Mouse (Mus musculus) embryonic facial prominence, embryonic 11.5 days (tissue): ENCODE measurements at regions not wholly inside any gene's neighbourhood (a gene's known extent, or its start where the extent isn't known, plus 50 kb on each side); places are given as distances from the start of the nearest gene placed in this dataset.
A peak's percentile ranks its signal among the peaks of the same experiment; 100 is the strongest.

ENCODE experiments used
- ATAC-seq: fragments of 200-750 bp; cut with Nextera tagmentation; replicated peaks from 2 replicates; pipeline ENCODE4 v1.8.0; 2017; ENCODE audit warnings: low read depth; ENCODE audit not compliant: insufficient number of reproducible peaks, low FRiP score, low TSS enrichment
- DNase-seq: peaks from one replicate; pipeline ENCODE4 v3.0.0-alpha.2; 2015; ENCODE audit warnings: low spot score
- H3K27ac ChIP-seq: fragments of 300-500 bp; sonication (generic); replicated peaks from 2 replicates; pipeline ENCODE4 v1.5.1; 2014; ENCODE audit warnings: mild to moderate bottlenecking, low read depth, low read length, control low read depth
- H3K27me3 ChIP-seq: fragments of 300-500 bp; sonication (generic); 2 replicates; pipeline ENCODE4 v1.6.1; 2014; ENCODE audit warnings: mild to moderate bottlenecking, low read length, moderate library complexity, mixed read lengths; ENCODE audit not compliant: control insufficient read depth, insufficient read depth
- H3K36me3 ChIP-seq: fragments of 300-500 bp; sonication (generic); replicated peaks from 2 replicates; pipeline ENCODE4 v1.6.1; 2014; ENCODE audit warnings: low read depth, mild to moderate bottlenecking, low read length, moderate library complexity, mixed read lengths; ENCODE audit not compliant: control insufficient read depth, insufficient read depth
- H3K4me1 ChIP-seq: fragments of 300-500 bp; sonication (generic); 2 replicates; pipeline ENCODE4 v1.6.1; 2014; ENCODE audit warnings: low read length, mixed read lengths; ENCODE audit not compliant: control insufficient read depth, insufficient read depth
- H3K4me2 ChIP-seq: fragments of 300-500 bp; sonication (generic); 2 replicates; pipeline ENCODE4 v1.6.1; 2014; ENCODE audit warnings: low read depth, mild to moderate bottlenecking, control low read depth, low read length, moderate library complexity
- H3K4me3 ChIP-seq: fragments of 300-500 bp; sonication (generic); 2 replicates; pipeline ENCODE4 v1.5.1; 2014; ENCODE audit warnings: low read depth, low read length, control low read depth
- H3K9ac ChIP-seq: fragments of 300-500 bp; sonication (generic); replicated peaks from 2 replicates; pipeline ENCODE4 v1.6.1; 2014; ENCODE audit warnings: mild to moderate bottlenecking, control low read depth, low read length
- H3K9me3 ChIP-seq: fragments of 300-500 bp; sonication (generic); replicated peaks from 2 replicates; pipeline ENCODE4 v1.6.1; 2016; ENCODE audit warnings: mild to moderate bottlenecking, low read length, inconsistent platforms, mixed read lengths; ENCODE audit not compliant: control insufficient read depth
- WGBS: fragments of 180-500 bp; shearing (Covaris S2); extraction: QIAGEN DNeasy Blood & Tissue Kit; methylation state at CpG from one replicate; pipeline ENCODE4 v1.1.7; 2014; 5-methylcytosine and 5-hydroxymethylcytosine counted together

DNA sequence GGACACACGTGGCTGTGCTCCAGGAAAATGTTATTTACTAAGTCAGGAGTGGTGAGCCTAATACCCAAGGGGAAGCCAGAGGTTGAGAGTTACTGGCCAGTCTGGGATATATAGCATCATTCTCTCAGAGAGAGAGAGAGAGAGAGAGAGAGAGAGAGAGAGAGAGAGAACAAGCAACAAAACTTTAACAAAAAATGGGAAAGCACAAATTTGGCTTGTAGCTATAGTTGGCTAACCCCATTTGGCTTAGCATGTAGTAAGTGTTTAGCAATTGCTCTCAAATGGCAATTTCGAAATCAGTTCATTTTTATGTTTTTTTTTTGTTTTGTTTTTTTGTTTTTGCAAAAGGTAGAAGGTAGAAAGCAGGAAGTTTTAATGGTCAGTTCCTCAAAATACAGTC lies 60.9 kb upstream of the Smg1 start:
- Histone ChIP-seq H3K27me3 (no peaks in the 10 kb centered on the region), H3K36me3 (no peaks in the 10 kb centered on the region), H3K4me2 (no peak overlapping the region), H3K9ac (no peak overlapping the region), H3K27ac (no peak overlapping the region), H3K4me3 (no peak overlapping the region), H3K9me3 (no peaks in the 10 kb centered on the region), H3K4me1 (no peaks in the 10 kb centered on the region)
- DNase-seq (no peak), ATAC-seq (no peak)
- 65% methylated on average over 2 of the region's 2 CpGs for WGBS

DNA sequence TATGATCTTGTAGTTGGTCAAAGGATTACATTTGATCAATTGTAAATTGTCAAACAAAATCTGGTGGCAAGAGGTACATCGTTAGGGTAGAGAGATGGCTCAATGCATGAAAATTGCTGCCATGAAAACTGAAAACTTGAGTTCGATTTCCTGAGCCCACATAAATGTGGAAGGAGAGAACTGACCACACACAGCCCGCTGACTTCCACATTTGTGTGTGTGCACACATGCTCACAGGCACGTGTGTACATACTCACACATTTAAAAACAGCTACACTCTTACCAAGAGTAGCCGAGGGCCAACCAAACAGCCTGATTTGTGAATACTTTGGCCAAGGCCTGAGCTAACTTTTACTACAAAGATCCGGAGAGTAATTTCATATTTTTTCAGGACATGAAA lies 60.5 kb upstream of the Smg1 start:
- H3K27me3 ChIP-seq: no peaks in the 10 kb centered on the region
- DNase-seq (no peak), ATAC-seq (no peak)
- no peak overlapping the region for H3K4me2 ChIP-seq
- no peak overlapping the region for H3K4me3 ChIP-seq
- no peaks in the 10 kb centered on the region for H3K4me1 ChIP-seq
- H3K36me3 ChIP-seq: no peaks in the 10 kb centered on the region
- no peak overlapping the region for H3K27ac ChIP-seq
- H3K9me3 ChIP-seq: no peaks in the 10 kb centered on the region
- 88% methylated on average over 6 of the region's 6 CpGs for WGBS
- H3K9ac ChIP-seq: no peak overlapping the region

DNA sequence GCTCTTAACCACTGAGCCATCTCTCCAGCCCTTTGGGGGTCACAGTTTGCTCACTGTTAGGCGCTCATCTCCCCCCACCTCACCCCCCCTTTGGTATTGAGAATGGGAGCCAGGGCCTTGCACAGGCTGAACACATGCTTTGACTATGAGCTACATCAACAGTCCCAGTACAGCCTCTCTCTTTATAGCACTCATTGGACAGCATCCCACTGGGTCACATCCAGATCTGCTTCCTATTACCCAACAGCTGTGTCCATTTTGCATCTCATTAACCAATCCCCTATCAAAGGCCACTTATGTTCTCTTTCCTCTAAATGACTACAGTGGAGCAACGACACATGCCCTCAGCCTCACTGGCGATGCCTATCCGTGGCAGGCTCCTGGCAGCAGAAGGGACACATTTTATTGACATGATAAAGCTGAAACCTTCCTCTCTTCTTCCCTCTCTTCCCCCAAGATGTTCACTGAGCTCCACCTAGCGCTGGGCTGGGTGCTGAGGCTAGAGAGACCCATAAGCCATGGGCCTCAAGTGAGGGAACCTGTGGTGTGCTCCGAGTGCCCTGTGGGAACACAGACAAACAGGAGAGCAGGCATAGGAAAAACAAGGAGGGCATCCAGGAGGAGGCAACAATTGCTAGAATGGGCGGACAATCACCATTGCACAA lies 57.3 kb upstream of the Smg1 start:
- no peaks in the 10 kb centered on the region for H3K9me3 ChIP-seq
- WGBS: 41% methylated on average over 7 of the region's 7 CpGs
- H3K27me3 ChIP-seq: no peaks in the 10 kb centered on the region
- peak; percentile 82 for ATAC-seq
- no peaks in the 10 kb centered on the region for H3K4me1 ChIP-seq
- no peak overlapping the region for H3K27ac ChIP-seq
- no peak overlapping the region for H3K4me2 ChIP-seq
- no peaks in the 10 kb centered on the region for H3K36me3 ChIP-seq
- H3K9ac ChIP-seq: no peak overlapping the region
- no peak overlapping the region for H3K4me3 ChIP-seq
- peak; percentile 87 for DNase-seq

DNA sequence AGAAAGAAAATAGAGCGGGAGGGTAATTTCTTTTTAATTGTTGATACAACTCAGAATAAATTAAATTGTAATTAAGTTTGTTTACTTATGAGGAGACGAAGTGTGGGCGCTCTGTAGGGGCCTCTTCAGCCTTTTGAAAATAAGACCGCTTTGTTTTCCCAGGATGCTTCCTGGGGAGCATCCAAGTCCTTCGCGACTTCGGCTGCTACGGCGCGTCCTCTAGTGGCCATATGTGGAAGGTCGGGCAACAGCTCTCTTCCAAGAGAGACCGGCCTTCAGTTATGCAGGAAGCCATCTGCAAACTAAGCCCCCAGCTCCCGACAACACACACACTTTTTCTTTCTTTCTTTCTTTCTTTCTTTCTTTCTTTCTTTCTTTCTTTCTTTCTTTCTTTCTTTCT lies 54.1 kb upstream of the Smg1 start:
- no peak; the same call in 1 of the 2 replicates for ATAC-seq
- Histone ChIP-seq H3K27ac (no peak overlapping the region), H3K36me3 (no peaks in the 10 kb centered on the region), H3K4me2 (no peak overlapping the region), H3K4me1 (no peaks in the 10 kb centered on the region), H3K9ac (no peak overlapping the region), H3K27me3 (no peaks in the 10 kb centered on the region), H3K4me3 (no peak overlapping the region), H3K9me3 (no peaks in the 10 kb centered on the region; the same call in 1 of the 2 replicates)
- DNase-seq: peak; percentile 92
- WGBS: 1% methylated on average over 13 of the region's 13 CpGs

DNA sequence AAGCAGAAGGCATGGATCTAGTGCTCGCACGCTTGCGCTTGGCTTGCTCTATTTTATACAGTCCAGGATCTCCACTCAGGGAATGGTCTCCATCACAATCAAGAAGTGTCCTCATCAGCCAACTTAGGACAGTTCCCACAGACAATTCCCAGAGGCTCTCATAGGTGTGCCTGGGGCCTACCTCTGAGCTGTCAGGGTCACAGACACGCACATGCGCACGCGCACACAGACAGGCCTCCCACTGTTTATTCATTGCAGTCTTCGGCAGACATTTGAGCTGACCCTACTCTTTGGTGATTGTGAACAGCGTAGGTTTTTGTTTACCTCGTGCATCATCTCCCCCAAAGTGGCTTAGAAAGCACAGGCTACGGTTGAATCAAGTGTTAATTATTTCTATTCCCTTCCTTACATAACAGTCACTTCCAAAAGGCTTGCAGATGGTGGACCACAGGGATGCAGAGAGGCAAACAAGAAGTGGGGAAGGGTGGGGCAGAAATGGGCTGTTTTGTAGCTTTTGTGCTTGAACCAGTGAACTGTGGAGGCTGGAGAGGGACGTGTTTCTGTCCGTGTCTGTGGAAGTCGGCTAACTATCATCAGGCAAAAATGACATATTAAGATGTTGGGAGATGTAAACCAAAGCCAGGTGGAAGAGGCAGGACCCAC lies 53.5 kb upstream of the Smg1 start:
- ATAC-seq (no peak), DNase-seq (no peak)
- H3K4me1 ChIP-seq: no peaks in the 10 kb centered on the region
- no peaks in the 10 kb centered on the region; the same call in 1 of the 2 replicates for H3K9me3 ChIP-seq
- H3K9ac ChIP-seq: no peak overlapping the region
- WGBS: 70% methylated on average over 14 of the region's 14 CpGs
- no peaks in the 10 kb centered on the region for H3K27me3 ChIP-seq
- no peaks in the 10 kb centered on the region for H3K36me3 ChIP-seq
- H3K27ac ChIP-seq: no peak overlapping the region
- no peak overlapping the region for H3K4me3 ChIP-seq
- no peak overlapping the region for H3K4me2 ChIP-seq

DNA sequence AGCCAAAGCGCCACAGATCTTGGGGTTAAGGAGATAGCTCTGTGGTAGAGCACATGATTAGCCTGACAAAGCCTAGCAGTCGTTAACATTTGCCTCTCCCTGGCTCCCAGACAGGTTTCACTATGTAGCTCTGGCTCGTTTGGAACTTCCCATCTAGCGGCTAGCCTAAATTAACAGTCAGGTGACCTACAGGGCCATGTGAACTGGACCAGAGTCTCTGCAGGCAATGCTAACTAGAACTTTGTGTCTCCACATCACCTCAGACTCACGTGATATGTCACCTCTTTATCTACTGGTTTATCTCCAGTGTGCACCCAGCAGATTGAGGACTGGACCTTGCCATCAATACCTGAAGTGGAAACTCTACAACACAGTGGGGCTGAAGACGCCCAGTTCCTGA lies 52.4 kb upstream of the Smg1 start:
- Histone ChIP-seq H3K9ac (no peak overlapping the region), H3K4me1 (no peaks in the 10 kb centered on the region), H3K4me3 (no peak overlapping the region), H3K9me3 (no peaks in the 10 kb centered on the region; the same call in 1 of the 2 replicates), H3K27me3 (no peaks in the 10 kb centered on the region), H3K36me3 (no peaks in the 10 kb centered on the region), H3K27ac (no peak overlapping the region), H3K4me2 (no peak overlapping the region)
- ATAC-seq (no peak), DNase-seq (no peak)
- 77% methylated on average over 6 of the region's 6 CpGs for WGBS

DNA sequence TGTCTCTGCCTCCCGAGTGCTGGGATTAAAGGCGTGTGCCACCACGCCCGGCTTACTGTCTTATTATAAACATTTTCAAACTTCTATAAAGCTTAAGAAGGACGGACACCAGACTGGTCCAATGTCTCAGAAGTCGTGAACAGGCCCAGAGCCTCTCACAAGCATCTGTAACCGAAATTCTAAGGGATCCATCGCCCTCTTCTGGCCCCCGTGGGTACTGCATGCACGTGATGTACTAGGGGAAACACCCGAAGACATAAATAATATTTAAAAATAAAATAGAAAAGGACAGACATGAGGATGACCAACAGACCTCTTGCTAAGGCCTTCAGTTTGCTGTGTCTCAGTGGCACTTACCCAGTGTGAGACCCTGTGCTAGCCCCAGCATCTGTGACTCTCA lies 51.8 kb upstream of the Smg1 start:
- WGBS: 76% methylated on average over 11 of the region's 11 CpGs
- Histone ChIP-seq H3K4me3 (no peak overlapping the region), H3K4me1 (no peaks in the 10 kb centered on the region), H3K9me3 (no peaks in the 10 kb centered on the region; the same call in 1 of the 2 replicates), H3K9ac (no peak overlapping the region), H3K4me2 (no peak overlapping the region), H3K27me3 (no peaks in the 10 kb centered on the region), H3K36me3 (no peaks in the 10 kb centered on the region), H3K27ac (no peak overlapping the region)
- ATAC-seq (no peak), DNase-seq (no peak)

DNA sequence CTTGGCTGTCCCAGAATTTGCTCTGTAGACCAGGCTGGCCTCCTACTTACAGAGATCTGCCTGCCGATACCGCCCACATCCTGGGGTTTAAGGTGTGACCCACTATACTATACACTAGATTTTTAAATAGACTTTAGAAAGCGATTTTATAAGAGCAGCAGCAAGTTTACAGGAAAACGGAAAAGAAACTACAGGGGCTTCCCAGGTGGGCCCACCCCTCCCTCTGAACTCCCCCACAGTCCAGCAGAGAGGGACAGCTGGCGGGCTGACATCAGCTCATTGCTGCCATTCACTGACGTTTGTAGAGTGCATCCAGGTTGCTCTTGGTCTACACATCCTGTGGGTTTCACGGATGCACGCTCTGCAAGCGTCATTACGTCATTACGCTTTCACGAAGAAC lies 51.2 kb upstream of the Smg1 start:
- 92% methylated on average over 12 of the region's 12 CpGs for WGBS
- Histone ChIP-seq H3K36me3 (no peaks in the 10 kb centered on the region), H3K9ac (no peak overlapping the region), H3K4me2 (no peak overlapping the region), H3K9me3 (no peaks in the 10 kb centered on the region; the same call in 1 of the 2 replicates), H3K27ac (no peak overlapping the region), H3K4me3 (no peak overlapping the region), H3K4me1 (no peaks in the 10 kb centered on the region), H3K27me3 (no peaks in the 10 kb centered on the region)
- no peak for DNase-seq
- no peak for ATAC-seq
